Mouse (Mus musculus) ES-E14 (cell line): ENCODE data around the gene Creb3.
"Not testable (repeated sequence)": the region's sequence is repeated elsewhere in the genome, so short reads cannot be mapped to it uniquely, and the experiment has no call there.

Experiments
- CHD2 ChIP-seq: IDR thresholded peaks from 2 replicates; pipeline ENCODE4 v1.6.1; 2014; ENCODE audit warnings: mild to moderate bottlenecking, low read depth, low read length, inconsistent platforms
- ZC3H11A ChIP-seq: IDR thresholded peaks from 2 replicates; pipeline ENCODE4 v1.6.1; 2012; ENCODE audit warnings: low read depth, mild to moderate bottlenecking, inconsistent platforms, low read length, borderline replicate concordance

- TF ChIP-seq CHD2, ZC3H11A: not testable (repeated sequence)
Measured at GRCm38 (mm10) chr4:43551854-43552253, 10.3 kb upstream of the Creb3 start.
